Mouse (Mus musculus) lung, postnatal 0 days (tissue): ENCODE results near the gene Vps52. TPM values are rescaled to one million over a fixed set of nuclear protein-coding genes. Genes with fewer than 3 reads are reported as not detected.
A peak's percentile ranks its signal among the peaks of the same experiment; 100 is the strongest.

Source experiments
- ATAC-seq: fragments of 200-750 bp; cut with Nextera tagmentation; 2 replicates; pipeline ENCODE4 v1.8.0; 2017; ENCODE audit warnings: moderate library complexity
- DNase-seq: peaks from one replicate; pipeline ENCODE4 v3.0.0-alpha.2; 2016; ENCODE audit warnings: low spot score
- H3K27ac ChIP-seq: fragments of 300-500 bp; sonication (generic); 2 replicates; pipeline ENCODE4 v1.5.1; 2014; ENCODE audit warnings: antibody characterized with exemption, mild to moderate bottlenecking, low read length, mixed read lengths
- H3K27me3 ChIP-seq: fragments of 300-500 bp; sonication (generic); replicated peaks from 2 replicates; pipeline ENCODE4 v1.6.1; 2014; ENCODE audit warnings: low read length, mixed read lengths; ENCODE audit not compliant: insufficient read depth
- H3K36me3 ChIP-seq: fragments of 300-500 bp; sonication (generic); 2 replicates; pipeline ENCODE4 v1.6.1; 2014; ENCODE audit warnings: low read length, mixed read lengths; ENCODE audit not compliant: insufficient read depth
- H3K4me1 ChIP-seq: fragments of 300-500 bp; sonication (generic); 2 replicates; pipeline ENCODE4 v1.6.1; 2014; ENCODE audit warnings: antibody characterized with exemption, low read depth, low read length, mixed read lengths; ENCODE audit not compliant: insufficient read depth
- H3K4me2 ChIP-seq: fragments of 300-500 bp; sonication (generic); replicated peaks from 2 replicates; pipeline ENCODE4 v1.6.1; 2014; ENCODE audit warnings: low read depth, mild to moderate bottlenecking, low read length, moderate library complexity, mixed read lengths
- H3K4me3 ChIP-seq: fragments of 300-500 bp; sonication (generic); 2 replicates; pipeline ENCODE4 v1.5.1; 2014; ENCODE audit warnings: low read depth, low read length
- H3K9ac ChIP-seq: fragments of 300-500 bp; sonication (generic); replicated peaks from 2 replicates; pipeline ENCODE4 v1.6.1; 2014; ENCODE audit warnings: low read depth, mild to moderate bottlenecking
- H3K9me3 ChIP-seq: fragments of 300-500 bp; sonication (generic); 2 replicates; pipeline ENCODE4 v1.6.1; 2016; ENCODE audit warnings: low read length, mixed read lengths
- CTCF ChIP-seq: IDR thresholded peaks from 2 replicates; pipeline ENCODE4 v1.5.1; 2016; ENCODE audit warnings: antibody characterized with exemption, mild to moderate bottlenecking
- EP300 ChIP-seq: IDR thresholded peaks from 2 replicates; pipeline ENCODE4 v1.6.1; 2016; ENCODE audit warnings: antibody characterized with exemption, mild to moderate bottlenecking, control low read depth
- WGBS: fragments of 180-500 bp; shearing (Covaris S2); extraction: QIAGEN DNeasy Blood & Tissue Kit; methylation state at CpG from one replicate; pipeline ENCODE4 v1.1.7; 2014; 5-methylcytosine and 5-hydroxymethylcytosine counted together
- polyA plus RNA-seq: library from polyadenylated mRNA; unstranded; fragments of >200 nt; fragmentation: Nextera tagmentation; extraction: Ambion mirVana; gene quantifications from 2 replicates; pipeline ENCODE4 v1.2.1, GENCODE M21; 2015

The Vps52 gene
- polyA plus RNA-seq, 1 experiment from 2014 or later: 28.5 TPM

GRCm38 (mm10) chr17:33954646-33955554, 712 bp upstream of the Vps52 start:
- no peak for TF ChIP-seq CTCF
- 0 out of 2 replicates have a peak, but pooled peaks have one; percentile 13 for TF ChIP-seq EP300
- H3K4me1 ChIP-seq: peaks cover 12% of the 10 kb centered on the region; the same call in 1 of the 2 replicates
- ATAC-seq (peak; percentile 12), DNase-seq (peak; percentile 52)
- peak overlapping the region; percentile 96 for H3K9ac ChIP-seq
- H3K36me3 ChIP-seq: peaks cover 4% of the 10 kb centered on the region; the same call in 1 of the 2 replicates
- no peaks in the 10 kb centered on the region for H3K27me3 ChIP-seq
- under 1% methylated on average over 33 of the region's 33 CpGs for whole genome bisulfite sequencing
- H3K4me2 ChIP-seq: peak overlapping the region; percentile 67
- no peaks in the 10 kb centered on the region for H3K9me3 ChIP-seq
- H3K4me3 ChIP-seq: peak overlapping the region; percentile 60
- H3K27ac ChIP-seq: peak overlapping the region; percentile 92

GRCm38 (mm10) chr17:33956336-33956735, 724 bp downstream of the Vps52 start:
- H3K36me3 ChIP-seq: peaks cover 4% of the 10 kb centered on the region; the same call in 1 of the 2 replicates
- ATAC-seq: no peak
- WGBS: 3% methylated on average over 10 of the region's 10 CpGs

GRCm38 (mm10) chr17:33957493-33957892, 1.9 kb downstream of the Vps52 start:
- DNase-seq: no peak
- Histone ChIP-seq H3K36me3 (peaks cover 4% of the 10 kb centered on the region; the same call in 1 of the 2 replicates), H3K4me2 (no peak overlapping the region), H3K4me3 (no peak overlapping the region), H3K27me3 (no peaks in the 10 kb centered on the region), H3K9me3 (no peaks in the 10 kb centered on the region), H3K27ac (no peak overlapping the region), H3K4me1 (peaks cover 9% of the 10 kb centered on the region; the same call in 1 of the 2 replicates), H3K9ac (no peak overlapping the region)
- TF ChIP-seq EP300 (no peak), CTCF (no peak)
- 82% methylated on average over 6 of the region's 6 CpGs for WGBS
- no peak for ATAC-seq

More at GRCm38 (mm10) chr17:33956336-33956735, 724 bp downstream of the Vps52 start:
- H3K4me2 ChIP-seq: peak overlapping the region; percentile 66
- DNase-seq: no peak
- peak overlapping the region; percentile 95; the same call in 1 of the 2 replicates for H3K27ac ChIP-seq
- TF ChIP-seq EP300 (no peak), CTCF (no peak)
- H3K4me1 ChIP-seq: peaks cover 9% of the 10 kb centered on the region; the same call in 1 of the 2 replicates
- no peaks in the 10 kb centered on the region for H3K27me3 ChIP-seq
- peak overlapping the region; percentile 60 for H3K4me3 ChIP-seq
- H3K9me3 ChIP-seq: no peaks in the 10 kb centered on the region
- peak overlapping the region; percentile 71 for H3K9ac ChIP-seq

GRCm38 (mm10) chr17:33958451-33958850, 2.8 kb downstream of the Vps52 start:
- Histone ChIP-seq H3K4me3 (no peak overlapping the region), H3K27me3 (no peaks in the 10 kb centered on the region), H3K36me3 (peaks cover 8% of the 10 kb centered on the region; the same call in 1 of the 2 replicates), H3K9ac (no peak overlapping the region), H3K4me1 (peaks cover 9% of the 10 kb centered on the region; the same call in 1 of the 2 replicates), H3K4me2 (no peak overlapping the region), H3K27ac (no peak overlapping the region), H3K9me3 (no peaks in the 10 kb centered on the region)
- no peak for ATAC-seq
- 94% methylated on average over 11 of the region's 11 CpGs for WGBS
- no peak for TF ChIP-seq EP300
- no peak for TF ChIP-seq CTCF
- DNase-seq: no peak

GRCm38 (mm10) chr17:33959135-33959534, 3.5 kb downstream of the Vps52 start:
- Histone ChIP-seq H3K9ac (no peak overlapping the region), H3K4me3 (no peak overlapping the region), H3K27me3 (no peaks in the 10 kb centered on the region), H3K9me3 (no peaks in the 10 kb centered on the region), H3K4me1 (peaks cover 6% of the 10 kb centered on the region; the same call in 1 of the 2 replicates), H3K27ac (no peak overlapping the region), H3K36me3 (peaks cover 8% of the 10 kb centered on the region; the same call in 1 of the 2 replicates), H3K4me2 (no peak overlapping the region)
- DNase-seq (no peak), ATAC-seq (no peak)
- TF ChIP-seq CTCF (no peak), EP300 (no peak)
- 95% methylated on average over 13 of the region's 13 CpGs for WGBS

GRCm38 (mm10) chr17:33959948-33960347, 4.3 kb downstream of the Vps52 start:
- TF ChIP-seq EP300 (no peak), CTCF (no peak)
- Histone ChIP-seq H3K27me3 (no peaks in the 10 kb centered on the region), H3K4me2 (no peak overlapping the region), H3K36me3 (peaks cover 8% of the 10 kb centered on the region; the same call in 1 of the 2 replicates), H3K4me1 (no peaks in the 10 kb centered on the region), H3K9me3 (no peaks in the 10 kb centered on the region), H3K9ac (no peak overlapping the region), H3K4me3 (no peak overlapping the region), H3K27ac (no peak overlapping the region)
- peak; percentile 3 for DNase-seq
- WGBS: 93% methylated on average over 15 of the region's 15 CpGs
- ATAC-seq: no peak
